ENCODE assay signal across 9 mouse cellular contexts in genomic region chr1:105843386-105843785, GRCm38 (mm10).
DNase-seq lines count a peak whose midpoint lies in the region; ATAC-seq and TF ChIP-seq lines count a peak whose summit lies in the region.
"Had no signal": no experiment of that assay in that cellular context is flagged by ENCODE, and none has a peak within 500 bp of the region (broad histone marks: within the 10 kb centered on the region; RNA-seq: fewer than 3 reads in every experiment).

No protein-coding gene starts in this region.

- no peak for DNase-seq in gastrocnemius, adult 2 months
- DNase-seq in gastrocnemius, adult 18-20 months (ENCODE audit: low spot score): no peak
- DNase-seq in Muller cell, postnatal 12 days (ENCODE audit: inconsistent ontology term): peak; percentile 72
- DNase-seq in forebrain, postnatal 0 days: peak; percentile 52
- peak; percentile 35 for DNase-seq in mesoderm, embryonic 11.5 days (ENCODE audit: low read depth, low spot score)
- DNase-seq in cerebellum, adult 8-10 months: no peak
- DNase-seq in thymus, postnatal 14 days: no peak
- DNase-seq in spleen, adult 12 weeks (ENCODE audit: low spot score): no peak
- DNase-seq: layer of hippocampus, postnatal 36 days had no signal

- H3K27me3 ChIP-seq in forebrain, postnatal 0 days (ENCODE audit: insufficient read depth, low read length): no peaks in the 10 kb centered on the region

- H3K27ac ChIP-seq in gastrocnemius, adult 2 months: no peak overlapping the region
- H3K27ac ChIP-seq in forebrain, postnatal 0 days (ENCODE audit: low read depth, low read length): peak overlapping the region; percentile 60

- peak; percentile 42 for ATAC-seq in forebrain, postnatal 0 days

- intact Hi-C loops in gastrocnemius, adult 2 months (cut with DNase I): no loop called here

- H3K4me3 ChIP-seq in gastrocnemius, adult 2 months: peak overlapping the region; percentile 7
- peak overlapping the region; percentile 27 for H3K4me3 ChIP-seq in forebrain, postnatal 0 days (ENCODE audit: low read depth, low read length)

- WGBS in forebrain, postnatal 0 days: 3% methylated on average over 12 of the region's 12 CpGs

- H3K9me3 ChIP-seq in forebrain, postnatal 0 days (ENCODE audit: low read length): no peaks in the 10 kb centered on the region

- H3K36me3 ChIP-seq in forebrain, postnatal 0 days (ENCODE audit: insufficient read depth): no peaks in the 10 kb centered on the region

- H3K4me1 ChIP-seq in forebrain, postnatal 0 days (ENCODE audit: insufficient read depth): 0 out of 2 replicates have a peak, but pooled peaks cover 4% of the 10 kb centered on the region

- H3K4me2 ChIP-seq in forebrain, postnatal 0 days (ENCODE audit: low read depth): peak overlapping the region; percentile 60

- no peak for TF ChIP-seq CTCF in gastrocnemius, adult 2 months (IDR thresholded peaks at IDR 0.05)
- TF ChIP-seq CTCF in forebrain, postnatal 0 days (IDR thresholded peaks at IDR 0.05; ENCODE audit: low read depth): no peak

- H3K9ac ChIP-seq in forebrain, postnatal 0 days: peak overlapping the region; percentile 56

Comparison
In these comparisons a context has a peak if more than half of its experiments do, and no peak if none do; other contexts are left out.
1. DNase-seq: peak in Muller cell, postnatal 12 days (single experiment), forebrain, postnatal 0 days (single experiment) and mesoderm, embryonic 11.5 days (single experiment); none in gastrocnemius, adult 2 months (single experiment), gastrocnemius, adult 18-20 months (single experiment), cerebellum, adult 8-10 months (single experiment), thymus, postnatal 14 days (single experiment) and spleen, adult 12 weeks (single experiment).